Mouse (Mus musculus) layer of hippocampus, postnatal 14 days (tissue): Measurements from ENCODE around the gene Ciao2b. TPM values are rescaled to one million over a fixed set of nuclear protein-coding genes. Genes with fewer than 3 reads are reported as not detected.
A peak's percentile ranks its signal among the peaks of the same experiment; 100 is the strongest.

Experiments used
- DNase-seq, 2 experiments: peaks; one replicate each; pipeline ENCODE4 v3.0.0; 2021 to 2022; ENCODE audit warnings: low spot score in 2 of 2, mixed read lengths in 1 of 2
- total RNA-seq, 2 experiments: library from RNA; stranded (reverse); gene quantifications; 2 replicates each; pipeline ENCODE4 v1.2.3; 2021

The Ciao2b gene
- total RNA-seq, 2 experiments from 2014 or later = 26.1 to 28.2 TPM

DNA sequence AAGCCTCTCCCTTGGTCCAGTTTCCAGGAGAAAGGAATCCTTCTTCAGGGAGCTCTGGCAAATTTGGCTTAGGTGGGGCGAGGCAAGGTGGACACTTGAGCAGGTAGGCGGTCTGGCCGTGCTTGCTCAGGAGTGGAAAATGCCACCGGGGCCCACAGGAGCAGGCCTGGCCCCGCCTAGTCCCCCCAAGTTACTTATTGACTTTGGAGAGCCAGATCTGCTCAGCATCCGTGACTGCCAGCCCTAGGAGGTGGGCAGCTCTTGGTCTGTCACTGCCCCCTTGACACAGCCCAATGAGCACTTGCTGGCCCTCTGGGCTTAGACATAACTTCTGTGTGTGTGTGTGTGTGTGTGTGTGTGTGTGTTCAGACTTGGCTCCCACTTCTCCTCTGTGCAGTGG is 17.6 kb downstream of the Ciao2b start, which contains the start of gene Cdh16:
Cdh16 (minus strand) TSS at position 236 of the 400 bp plus-strand sequence.
- DNase-seq = no peak

DNA sequence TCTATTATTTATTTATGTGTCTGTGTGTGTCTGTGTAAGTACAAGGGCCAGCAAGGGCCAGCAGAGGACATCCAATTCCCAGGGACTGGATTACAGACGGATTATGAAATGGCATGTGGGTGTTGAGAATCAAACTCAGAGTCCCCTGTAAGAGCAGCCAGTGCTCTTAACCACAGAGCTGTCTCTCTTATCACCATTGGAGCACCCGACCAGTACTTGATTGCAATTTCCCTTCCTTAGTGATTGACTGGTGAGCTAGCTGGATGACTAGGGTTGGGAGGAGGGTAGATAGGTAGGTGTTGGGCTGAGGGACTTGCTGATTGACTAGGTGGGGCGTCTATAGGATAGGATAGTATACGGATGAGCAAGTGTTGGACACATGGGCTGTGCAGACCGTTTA is 21.0 kb downstream of the Ciao2b start:
- DNase-seq = no peak

DNA sequence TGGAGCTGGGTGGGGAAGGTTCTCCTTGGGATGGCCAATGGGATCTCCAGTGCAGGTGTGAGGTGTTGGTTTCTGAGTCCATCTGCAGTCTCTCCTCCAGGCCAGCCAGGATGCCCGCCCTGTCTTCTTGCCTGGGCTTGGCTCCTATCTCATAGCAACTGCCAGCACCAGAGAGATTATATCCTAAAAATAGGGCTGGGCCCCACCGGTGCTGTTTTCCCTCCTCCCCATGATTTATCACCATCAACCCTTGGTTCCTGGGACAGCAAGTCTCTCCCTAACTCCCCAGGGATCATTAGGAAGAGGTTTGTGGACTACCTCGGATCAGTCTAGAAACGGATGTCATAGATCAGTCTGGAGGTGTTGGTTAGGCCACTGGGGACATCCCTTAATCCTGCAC is 28.6 kb downstream of the Ciao2b start:
- no peak for DNase-seq

DNA sequence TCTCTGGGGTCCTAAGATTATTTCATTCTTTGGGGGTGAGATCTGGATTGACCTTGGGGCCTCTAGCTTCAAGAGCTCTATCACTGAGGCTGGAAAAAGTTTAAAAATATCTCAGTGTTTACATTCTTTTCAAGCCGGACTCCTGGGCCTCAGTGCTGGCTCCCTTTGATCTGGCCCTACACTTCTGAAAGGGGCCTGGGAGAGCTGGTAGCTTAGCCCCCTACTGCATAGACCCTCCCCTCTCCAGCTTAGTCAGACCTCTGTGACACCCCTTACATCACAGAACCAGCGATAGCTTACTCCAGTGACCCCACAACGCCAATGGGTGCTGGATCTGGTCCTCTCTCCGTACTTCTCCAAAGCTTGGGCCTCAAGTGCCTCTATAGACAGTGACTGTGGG is 30.2 kb downstream of the Ciao2b start:
- DNase-seq = no peak

DNA sequence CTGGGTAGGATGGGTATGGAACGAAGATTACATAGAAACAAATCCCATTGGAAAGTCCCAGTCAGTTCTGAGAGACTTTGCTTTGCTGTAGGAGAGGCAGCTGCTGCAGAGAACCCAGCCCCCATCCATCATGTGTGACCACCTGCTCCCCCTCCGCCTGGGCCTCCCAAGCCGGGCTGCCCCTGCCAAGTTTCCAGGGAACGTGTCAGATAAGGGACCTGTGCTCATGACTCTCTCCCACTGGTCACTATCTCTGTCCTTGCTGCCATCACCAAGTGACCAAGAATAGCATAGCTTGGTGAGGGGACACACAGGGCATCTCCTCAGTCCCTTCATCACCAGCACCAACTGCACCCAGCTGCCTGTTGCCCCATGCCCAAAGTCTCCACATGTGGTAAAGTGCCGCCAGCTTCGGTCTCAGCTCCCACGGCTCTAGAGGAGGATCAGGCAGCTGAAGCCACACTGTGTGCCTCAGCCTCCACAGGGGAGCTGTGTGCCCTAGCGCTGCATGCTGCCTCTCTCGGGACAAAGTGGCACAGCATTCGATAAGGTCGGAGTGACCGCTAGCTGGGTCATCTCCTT is 31.5 kb downstream of the Ciao2b start:
- DNase-seq = no peak

DNA sequence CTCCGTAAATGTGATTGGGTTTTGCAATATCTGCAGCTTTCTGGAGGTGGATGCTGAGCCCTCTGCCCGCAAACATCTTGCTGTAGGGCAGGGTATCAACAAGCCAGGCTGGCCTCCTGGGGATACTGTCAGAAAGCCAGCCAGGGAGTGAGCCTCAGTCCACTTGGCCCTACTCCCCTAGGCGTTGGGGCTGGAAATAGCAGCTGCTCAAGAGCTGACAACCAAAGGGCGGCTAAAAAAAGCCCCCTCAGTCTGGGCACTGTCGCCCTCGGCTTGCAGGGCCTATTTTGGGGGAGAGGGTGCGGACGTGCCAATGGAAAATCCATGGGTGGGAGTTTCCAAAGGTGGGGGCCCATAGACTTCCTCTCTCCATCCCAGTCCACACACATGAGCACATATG is 32.5 kb downstream of the Ciao2b start:
- DNase-seq = no peak

DNA sequence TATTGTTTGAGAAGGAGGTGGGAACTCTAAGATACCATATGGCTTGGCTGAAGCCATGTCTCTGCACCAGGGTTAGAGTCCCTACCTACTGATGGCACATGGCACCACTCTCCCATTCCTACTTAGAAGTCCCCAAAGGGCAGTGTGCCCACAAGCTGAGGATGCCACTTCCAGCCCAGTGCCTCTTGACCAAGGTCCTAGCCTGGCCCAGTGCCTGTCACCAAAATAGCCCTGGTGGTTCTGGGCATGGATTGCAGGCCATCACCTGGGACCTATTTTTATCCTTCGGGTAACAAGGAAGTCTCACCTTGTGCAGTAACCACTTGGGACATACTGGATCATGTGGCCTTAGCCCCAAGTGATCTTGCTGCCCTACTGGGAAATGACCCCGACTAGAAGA is 33.8 kb downstream of the Ciao2b start:
- no peak for DNase-seq

DNA sequence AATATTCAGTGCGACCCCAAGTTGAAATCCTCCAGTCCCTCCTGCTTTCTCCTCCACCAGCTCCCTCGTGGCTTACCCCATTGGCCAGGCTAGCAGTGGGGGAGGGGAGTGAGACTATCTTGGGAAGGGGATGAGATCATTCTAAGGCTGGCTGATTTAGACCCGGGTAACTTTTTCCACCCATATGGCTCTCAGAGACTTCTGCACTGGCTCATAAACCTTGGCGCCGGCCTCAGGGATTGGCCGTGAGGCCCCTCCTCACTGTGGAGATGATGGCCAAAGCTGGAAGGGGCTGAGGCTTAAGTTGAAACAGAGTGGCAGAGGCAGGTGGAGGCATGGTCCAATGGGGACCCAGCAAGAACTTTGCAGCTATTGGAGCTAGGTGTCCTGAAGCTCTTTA is 35.4 kb downstream of the Ciao2b start:
- no peak for DNase-seq

DNA sequence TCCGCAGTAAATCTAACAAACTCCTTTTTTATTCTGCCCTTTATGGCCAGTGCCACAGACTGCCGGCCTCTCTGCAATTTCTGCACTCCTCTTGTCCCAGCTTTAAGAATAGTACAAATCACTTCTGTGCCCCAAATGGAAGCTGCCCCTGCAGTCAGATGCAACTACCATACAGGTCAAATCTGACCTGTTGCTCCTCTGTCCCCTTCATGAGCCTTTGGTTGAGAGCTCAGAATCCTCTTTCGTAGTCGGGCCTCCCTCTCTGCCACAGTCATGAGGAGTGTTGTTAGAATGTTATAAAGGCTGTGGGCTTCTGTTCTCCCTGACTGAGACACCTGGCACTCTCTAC is 38.5 kb downstream of the Ciao2b start:
- no peak for DNase-seq

DNA sequence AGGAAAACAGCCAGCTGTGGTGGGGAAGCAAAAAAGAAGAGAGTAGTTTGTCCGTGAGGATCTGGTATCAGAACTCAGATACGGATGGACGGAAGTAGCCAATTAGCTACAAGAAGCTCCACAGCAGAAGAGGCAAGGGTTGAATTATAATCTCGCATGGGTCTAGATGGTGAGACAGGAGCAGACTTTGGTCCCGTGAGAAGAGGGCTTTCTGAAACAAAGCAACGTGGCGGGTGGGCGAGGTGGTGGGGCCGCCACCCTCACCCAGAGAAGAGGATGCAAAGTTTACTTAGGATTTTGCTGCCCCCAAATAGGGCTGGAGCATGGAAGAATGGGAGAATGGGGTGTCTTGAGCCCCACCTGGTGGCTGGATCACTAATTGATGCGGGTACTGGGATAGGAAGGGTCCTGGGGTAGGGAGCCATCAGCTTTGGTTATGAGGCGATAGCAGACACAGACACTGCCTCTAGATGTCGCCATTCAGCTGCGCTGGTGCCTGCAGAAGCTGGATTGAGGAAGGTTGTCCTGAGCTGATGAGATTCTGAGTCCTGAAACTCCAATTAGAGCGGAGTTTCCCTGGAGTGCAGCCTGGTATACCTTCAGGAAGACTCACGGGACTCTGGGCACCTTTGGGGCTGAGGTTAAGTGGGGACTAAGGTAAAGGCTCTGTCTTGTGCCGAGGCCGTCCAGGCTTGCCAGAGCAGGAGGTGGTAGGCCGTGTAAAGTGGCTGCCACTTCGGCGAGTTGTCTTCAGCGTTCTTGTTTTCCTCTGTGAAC is 39.1 kb downstream of the Ciao2b start:
- DNase-seq = peak; percentile 83 to 91

DNA sequence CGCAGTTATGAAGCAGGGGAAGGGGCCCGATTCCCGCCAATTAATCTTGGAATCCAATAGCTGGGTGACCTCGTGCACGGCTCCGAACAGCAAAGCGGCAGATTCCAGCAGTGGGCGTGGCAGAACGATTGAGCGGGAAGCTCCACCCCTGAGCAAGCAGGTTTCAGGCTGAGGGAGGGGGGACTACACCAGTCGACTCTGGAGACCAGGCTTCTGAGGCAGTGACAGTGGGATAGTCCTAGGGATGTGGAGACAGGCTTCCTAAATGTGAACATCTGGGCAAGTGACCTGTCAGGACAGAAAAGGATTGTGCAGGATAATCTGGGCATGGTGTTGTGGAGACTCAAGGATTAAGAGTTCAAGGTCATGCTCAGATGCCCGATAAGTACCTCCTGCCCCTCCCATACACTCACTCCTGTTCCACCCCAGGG is 39.8 kb downstream of the Ciao2b start:
- DNase-seq = no peak

DNA sequence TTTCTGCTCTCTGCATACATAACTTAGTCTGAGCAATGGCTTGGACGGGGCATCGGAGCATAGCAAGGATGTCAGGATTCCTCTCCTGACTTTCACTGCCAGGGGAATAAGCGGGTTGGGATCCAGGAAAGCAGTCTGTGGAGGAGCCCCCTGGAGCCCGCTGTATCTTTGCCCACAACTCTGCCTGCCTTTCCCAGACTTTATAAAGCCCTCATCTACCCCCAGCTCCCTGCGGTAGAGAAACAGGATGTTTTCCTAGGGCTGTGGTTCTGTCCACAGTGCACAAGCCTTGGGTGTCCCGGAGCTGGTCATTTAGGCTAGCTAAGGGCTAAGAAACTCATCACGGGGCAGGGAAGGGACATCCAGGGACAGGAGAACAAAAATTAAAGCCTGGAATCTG is 40.4 kb downstream of the Ciao2b start:
- DNase-seq = no peak

DNA sequence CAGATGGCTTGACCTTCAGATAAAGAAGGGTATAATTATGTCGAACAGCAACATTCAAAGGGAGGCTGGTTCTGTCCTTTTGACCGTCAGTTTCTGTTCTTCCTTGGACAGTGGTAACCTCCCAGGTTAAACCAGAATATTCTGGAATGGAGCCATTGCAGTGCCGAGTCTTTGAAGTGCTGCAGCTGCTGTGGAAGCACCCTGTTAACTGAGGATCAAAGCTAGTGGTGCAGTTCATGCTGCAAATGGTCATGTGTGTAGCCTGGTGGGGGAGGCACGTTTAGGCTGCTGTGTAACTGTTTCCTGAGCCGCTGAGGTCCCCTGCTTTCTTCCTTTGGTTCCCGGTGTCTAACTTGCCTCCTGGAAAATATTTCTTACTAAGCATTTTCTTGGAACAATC is 43.3 kb downstream of the Ciao2b start:
- DNase-seq = no peak

DNA sequence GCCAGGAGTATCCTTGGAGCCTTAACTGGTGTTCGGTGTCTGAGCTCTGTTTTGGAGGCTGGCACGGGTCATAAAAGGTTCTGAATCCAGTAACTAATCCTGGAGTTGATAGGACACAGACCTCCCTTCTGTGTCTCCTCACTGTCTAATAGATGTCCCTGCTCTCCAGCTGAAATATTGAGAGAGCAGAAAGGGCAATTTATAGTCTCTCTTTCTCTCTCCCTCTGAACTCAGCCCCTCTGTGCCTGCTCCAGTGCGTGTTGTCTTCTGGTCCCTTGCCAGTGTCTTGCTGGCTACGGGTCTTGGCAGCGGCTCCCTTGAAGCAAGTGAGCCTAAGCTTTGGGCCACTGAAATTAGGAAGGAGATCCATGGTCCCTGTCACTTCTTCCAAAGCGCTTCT is 44.1 kb downstream of the Ciao2b start:
- DNase-seq = no peak

DNA sequence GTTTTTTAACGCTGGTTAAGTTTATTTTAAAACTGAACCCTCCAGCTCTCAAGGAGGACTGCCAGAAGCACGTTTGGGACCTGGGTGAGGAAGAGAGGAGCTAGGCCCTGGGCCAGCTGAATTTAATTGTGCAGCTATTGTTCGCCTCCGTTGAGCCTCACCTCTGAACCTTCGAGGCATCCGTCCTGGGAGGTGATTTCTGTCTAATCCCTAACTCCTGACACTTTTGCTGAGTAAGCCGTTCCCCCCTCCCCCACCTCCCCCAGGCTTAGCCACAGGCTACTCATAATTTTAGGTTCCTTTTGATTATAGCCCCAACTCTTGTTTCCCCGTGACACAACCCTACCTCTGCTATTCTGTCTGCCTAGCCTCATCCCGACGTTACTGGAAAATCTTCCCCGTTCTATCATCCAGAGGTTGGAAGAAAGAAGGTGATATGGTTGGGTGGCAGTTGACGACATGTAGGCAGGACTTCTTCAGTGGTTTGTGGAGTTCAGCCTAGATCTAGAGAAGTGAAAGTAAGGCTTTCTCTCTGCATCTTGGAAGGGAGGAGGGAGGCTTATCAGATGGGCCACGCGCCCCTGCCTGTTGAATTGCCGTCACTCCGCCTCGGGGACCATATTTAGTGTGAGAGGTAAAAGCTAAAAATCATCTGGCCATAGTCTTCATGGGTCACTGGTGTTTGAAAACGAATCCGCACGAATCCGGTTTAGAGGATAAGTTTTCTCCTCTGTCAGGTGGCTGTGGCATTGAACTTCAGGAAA is 45.8 kb downstream of the Ciao2b start:
- no peak for DNase-seq

DNA sequence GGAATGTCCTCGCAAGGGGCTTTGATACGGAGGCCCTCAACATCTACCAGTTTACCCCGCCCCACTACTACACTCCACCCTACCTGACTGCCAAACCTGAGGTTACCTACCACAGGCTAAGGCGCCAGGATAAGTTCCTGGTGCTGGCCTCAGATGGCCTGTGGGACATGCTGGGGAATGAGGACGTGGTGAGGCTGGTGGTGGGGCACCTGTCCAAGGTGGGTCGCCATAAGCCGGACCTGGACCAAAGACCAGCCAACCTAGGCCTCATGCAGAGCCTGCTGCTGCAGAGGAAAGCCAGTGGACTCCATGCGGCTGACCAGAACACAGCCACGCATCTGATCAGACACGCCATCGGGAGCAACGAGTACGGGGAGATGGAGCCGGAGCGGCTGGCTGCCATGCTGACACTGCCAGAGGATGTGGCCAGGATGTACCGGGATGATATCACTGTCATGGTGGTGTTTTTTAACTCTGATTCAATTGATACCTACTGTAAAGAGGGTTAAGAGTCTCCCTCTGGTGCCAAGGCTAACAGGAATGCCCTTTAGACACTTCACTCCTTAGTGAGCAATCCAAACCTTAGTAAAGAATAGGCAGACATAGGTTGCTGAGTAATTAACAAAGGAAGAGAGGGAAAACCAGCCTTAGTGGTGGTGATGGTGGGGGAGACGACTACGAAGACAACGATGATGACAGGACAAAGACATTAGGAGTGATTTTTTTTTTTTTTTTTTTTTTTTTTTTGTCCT is 47.0 kb downstream of the Ciao2b start:
- DNase-seq = no peak

DNA sequence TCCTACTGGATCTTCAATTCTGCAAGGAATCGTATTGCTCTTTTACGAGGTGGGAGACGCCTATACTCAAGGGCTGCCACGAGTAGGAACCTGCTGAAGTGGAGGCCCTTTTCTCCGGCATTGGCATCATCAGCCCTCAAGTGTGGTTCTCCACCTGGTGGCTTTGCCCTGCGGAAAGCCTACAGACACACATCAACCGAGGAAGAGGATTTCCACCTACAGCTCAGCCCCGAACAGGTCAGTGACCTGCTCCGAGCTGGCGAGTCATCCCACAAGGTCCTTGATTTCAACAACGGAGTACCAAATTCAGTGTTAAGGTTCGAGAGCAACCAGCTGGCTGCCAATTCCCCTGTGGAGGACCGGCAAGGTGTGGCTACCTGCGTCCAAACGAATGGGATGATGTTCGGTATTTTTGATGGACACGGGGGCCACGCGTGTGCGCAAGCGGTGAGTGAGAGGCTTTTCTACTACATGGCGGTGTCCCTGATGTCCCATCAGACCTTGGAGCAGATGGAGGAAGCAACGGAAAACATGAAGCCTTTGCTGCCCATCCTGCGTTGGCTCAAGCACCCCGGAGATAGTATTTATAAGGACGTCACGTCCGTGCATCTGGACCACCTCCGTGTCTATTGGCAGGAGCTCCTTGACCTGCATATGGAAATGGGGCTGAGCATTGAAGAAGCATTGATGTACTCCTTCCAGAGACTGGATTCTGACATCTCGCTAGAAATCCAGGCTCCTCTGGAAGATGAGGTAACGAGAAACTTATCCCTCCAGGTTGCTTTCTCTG is 48.0 kb downstream of the Ciao2b start:
- DNase-seq = no peak

DNA sequence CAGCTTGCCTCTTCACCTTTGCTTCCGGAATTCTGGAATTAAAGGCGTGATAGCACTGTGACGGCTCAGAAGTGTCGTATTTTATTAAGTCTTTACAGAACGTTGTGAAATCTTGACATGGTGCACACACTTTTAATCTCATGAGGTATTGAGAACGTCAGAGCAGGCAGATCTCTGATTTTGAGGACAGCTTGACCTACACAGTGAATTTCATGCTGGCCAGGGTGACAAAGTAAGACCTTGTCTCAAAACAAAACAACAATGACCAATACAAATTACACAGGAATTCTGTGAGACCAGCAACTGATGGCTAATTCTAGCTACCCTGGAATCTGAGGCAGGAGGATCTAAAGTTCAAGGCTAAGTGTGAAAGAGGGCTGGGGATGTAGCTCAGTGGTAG is 49.2 kb downstream of the Ciao2b start:
- DNase-seq = no peak

DNA sequence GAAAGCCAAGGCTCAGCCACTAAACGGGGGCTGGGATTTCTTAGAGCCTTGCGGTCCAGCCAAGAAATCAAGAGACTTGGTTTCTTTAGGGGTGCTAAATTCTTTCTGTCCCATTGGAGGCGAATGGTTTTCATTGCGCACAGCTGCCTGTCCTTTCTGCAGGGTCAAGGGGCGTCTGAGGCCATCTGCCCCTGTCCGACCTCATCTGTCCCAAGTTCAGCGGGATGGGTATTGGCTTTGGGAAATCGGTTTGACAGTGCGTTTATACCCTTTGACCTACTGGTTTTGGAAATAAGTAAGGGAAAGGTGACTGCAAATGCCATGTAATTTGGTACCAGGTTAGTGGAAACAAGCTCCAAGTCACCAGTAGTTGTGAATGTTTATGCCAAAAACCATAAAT is 49.9 kb downstream of the Ciao2b start:
- no peak for DNase-seq

DNA sequence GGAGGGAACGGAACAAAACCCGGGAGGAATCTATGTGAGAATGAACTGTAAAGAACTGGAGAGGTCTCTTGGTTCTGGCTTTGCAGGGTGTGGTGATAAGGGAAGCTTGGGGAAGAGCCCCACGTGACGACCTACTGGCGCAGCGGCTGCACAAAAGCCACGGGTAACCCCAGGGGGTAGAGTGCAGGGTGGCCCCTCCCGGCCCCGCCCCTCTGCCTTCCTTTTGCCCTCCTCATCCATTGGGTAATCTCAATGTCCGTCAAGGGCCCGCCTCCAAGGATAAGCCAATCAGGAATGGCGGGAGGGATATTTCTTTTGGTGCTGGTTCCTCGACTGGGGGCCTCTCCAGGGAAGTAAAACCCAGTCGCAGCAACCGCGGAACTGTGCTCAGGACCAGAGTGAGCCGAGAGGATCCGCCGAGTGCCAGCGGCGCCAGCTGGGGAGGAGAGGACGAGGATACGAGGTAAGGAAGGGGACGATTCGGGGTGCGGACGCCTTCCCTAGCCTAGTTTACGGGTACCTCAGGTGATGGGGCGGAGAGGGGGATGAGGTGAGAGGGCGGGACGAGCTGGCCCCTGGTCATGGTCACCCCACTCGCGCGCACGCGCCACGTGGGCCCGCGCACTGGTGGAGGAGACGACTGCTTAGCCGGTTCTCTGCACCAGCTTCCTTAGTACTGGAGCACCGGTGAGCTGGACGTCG is 50.5 kb downstream of the Ciao2b start, which contains the start of gene Pdp2:
Pdp2 (plus strand) TSS at position 319 of the 702 bp plus-strand sequence.
- DNase-seq = peak; percentile 93 to 97
